Mouse (Mus musculus) CH12.LX (cell line): ENCODE results near the gene Rapgef4. TPM values are rescaled to one million over a fixed set of nuclear protein-coding genes. Genes with fewer than 3 reads are reported as not detected.

ENCODE experiments used
- DNase-seq: peaks from one replicate; pipeline ENCODE4 v3.0.0-alpha.2; 2013; ENCODE audit errors: extremely low read depth
- H3K27ac ChIP-seq: 2 replicates; pipeline ENCODE4 v1.5.1; 2012; ENCODE audit warnings: low read depth, mild to moderate bottlenecking, control low read depth, moderate library complexity; ENCODE audit not compliant: insufficient read depth
- H3K27me3 ChIP-seq: replicated peaks from 2 replicates; pipeline ENCODE3; 2012; ENCODE audit warnings: inconsistent platforms
- H3K36me3 ChIP-seq, 2 experiments: replicated peaks in 1 of 2; 2 replicates each; pipeline versions ENCODE3 to v1.6.1; 2012; ENCODE audit warnings: inconsistent platforms in 1 of 2, low read length in 1 of 2, mild to moderate bottlenecking in 1 of 2, mixed read lengths in 1 of 2, moderate library complexity in 1 of 2; ENCODE audit not compliant: control insufficient read depth in 1 of 2, insufficient read depth in 1 of 2
- H3K4me1 ChIP-seq, 2 experiments: 2 replicates each; pipeline ENCODE4 v1.6.1; 2012; ENCODE audit warnings: inconsistent platforms in 1 of 2, moderate library complexity in 1 of 2; ENCODE audit not compliant: insufficient read depth in 2 of 2, control insufficient read depth in 1 of 2
- H3K4me2 ChIP-seq: 2 replicates; pipeline ENCODE4 v1.6.1; 2012; ENCODE audit warnings: low read depth, mild to moderate bottlenecking, control low read depth; ENCODE audit not compliant: poor library complexity, insufficient read depth, severe bottlenecking
- H3K4me3 ChIP-seq, 3 experiments: fragments of 150-350 bp in 1 of 3; sonication (generic) in 1 of 3; replicated peaks in 1 of 3; 2 replicates each; pipeline versions ENCODE3 to v1.5.1; 2011 to 2012; ENCODE audit warnings: low read depth in 2 of 3, low read length in 2 of 3, mild to moderate bottlenecking in 2 of 3, moderate library complexity in 2 of 3, control low read depth in 1 of 3, improper control_type of control experiment in 1 of 3, inconsistent platforms in 1 of 3, mixed read lengths in 1 of 3; ENCODE audit not compliant: poor library complexity in 1 of 3
- H3K79me2 ChIP-seq: replicated peaks from 2 replicates; pipeline ENCODE4 v1.6.1; 2012; ENCODE audit warnings: mild to moderate bottlenecking, moderate library complexity; ENCODE audit not compliant: control insufficient read depth, poor library complexity, insufficient read depth, severe bottlenecking; ENCODE audit errors: extremely low read depth
- H3K9ac ChIP-seq: 2 replicates; pipeline ENCODE4 v1.6.1; 2012; ENCODE audit warnings: low read depth, mild to moderate bottlenecking, control low read depth, moderate library complexity; ENCODE audit not compliant: insufficient read depth
- H3K9me3 ChIP-seq: replicated peaks from 2 replicates; pipeline ENCODE3; 2012; ENCODE audit warnings: low read length, inconsistent platforms, mixed read lengths
- BHLHE40 ChIP-seq: IDR thresholded peaks from 2 replicates; pipeline ENCODE4 v1.6.1; 2011; ENCODE audit warnings: mild to moderate bottlenecking, low read depth, low read length, improper control_type of control experiment
- CHD1 ChIP-seq: IDR thresholded peaks from 2 replicates; pipeline ENCODE4 v1.6.1; 2012; ENCODE audit warnings: low read depth, low read length, improper control_type of control experiment, inconsistent platforms
- CHD2 ChIP-seq: IDR thresholded peaks from 2 replicates; pipeline ENCODE4 v1.6.1; 2011; ENCODE audit warnings: low read length, improper control_type of control experiment
- CTCF ChIP-seq, 2 experiments: IDR thresholded peaks in 1 of 2; conservative IDR thresholded peaks in 1 of 2; 2 replicates each; pipeline ENCODE4 v1.5.1; 2011 to 2012; ENCODE audit warnings: low read depth in 2 of 2, low read length in 2 of 2, improper control_type of control experiment in 1 of 2, inconsistent platforms in 1 of 2, mild to moderate bottlenecking in 1 of 2, moderate library complexity in 1 of 2
- E2F4 ChIP-seq: IDR thresholded peaks from 2 replicates; pipeline ENCODE4 v1.6.1; 2011; ENCODE audit warnings: low read depth, low read length, improper control_type of control experiment; ENCODE audit not compliant: insufficient replicate concordance
- EP300 ChIP-seq: IDR thresholded peaks from 2 replicates; pipeline ENCODE4 v1.6.1; 2011; ENCODE audit warnings: low read length, improper control_type of control experiment
- GABPA ChIP-seq: IDR thresholded peaks from 2 replicates; pipeline ENCODE4 v1.6.1; 2012; ENCODE audit warnings: low read depth, low read length, improper control_type of control experiment, inconsistent platforms; ENCODE audit not compliant: insufficient replicate concordance
- HCFC1 ChIP-seq: IDR thresholded peaks from 2 replicates; pipeline ENCODE4 v1.6.1; 2012; ENCODE audit warnings: low read depth, mild to moderate bottlenecking, inconsistent platforms, low read length, improper control_type of control experiment
- IRF4 ChIP-seq: IDR thresholded peaks from 2 replicates; pipeline ENCODE4 v1.6.1; 2014; ENCODE audit warnings: low read depth, mild to moderate bottlenecking, inconsistent platforms, low read length, improper control_type of control experiment
- JUN ChIP-seq: IDR thresholded peaks from 2 replicates; pipeline ENCODE4 v1.6.1; 2011; ENCODE audit warnings: low read depth, mild to moderate bottlenecking, low read length, improper control_type of control experiment, moderate library complexity; ENCODE audit not compliant: insufficient read depth
- MAX ChIP-seq: IDR thresholded peaks from 2 replicates; pipeline ENCODE4 v1.6.1; 2011; ENCODE audit warnings: low read length, improper control_type of control experiment
- MAZ ChIP-seq: IDR thresholded peaks from 2 replicates; pipeline ENCODE4 v1.6.1; 2012; ENCODE audit warnings: low read depth, mild to moderate bottlenecking, inconsistent platforms, low read length, improper control_type of control experiment, moderate library complexity
- MEF2A ChIP-seq: IDR thresholded peaks from 2 replicates; pipeline ENCODE4 v1.6.1; 2014; ENCODE audit warnings: low read depth, mild to moderate bottlenecking, inconsistent platforms, low read length, improper control_type of control experiment, borderline replicate concordance
- MXI1 ChIP-seq: IDR thresholded peaks from 2 replicates; pipeline ENCODE4 v1.6.1; 2011; ENCODE audit warnings: mild to moderate bottlenecking, low read depth, low read length, improper control_type of control experiment
- NELFE ChIP-seq: IDR thresholded peaks from 2 replicates; pipeline ENCODE4 v1.6.1; 2011; ENCODE audit warnings: low read depth, low read length, improper control_type of control experiment
- NRF1 ChIP-seq: IDR thresholded peaks from 2 replicates; pipeline ENCODE4 v1.6.1; 2014; ENCODE audit warnings: low read depth, mild to moderate bottlenecking, inconsistent platforms, low read length, improper control_type of control experiment, moderate library complexity
- POLR2AphosphoS2 ChIP-seq: IDR thresholded peaks from 2 replicates; pipeline ENCODE4 v1.6.1; 2011; ENCODE audit warnings: low read depth, low read length, improper control_type of control experiment
- RAD21 ChIP-seq: IDR thresholded peaks from 2 replicates; pipeline ENCODE4 v1.6.1; 2011; ENCODE audit warnings: low read depth, mild to moderate bottlenecking, low read length, improper control_type of control experiment, moderate library complexity
- SIN3A ChIP-seq: IDR thresholded peaks from 2 replicates; pipeline ENCODE4 v1.6.1; 2012; ENCODE audit warnings: low read length, improper control_type of control experiment, inconsistent platforms
- TBP ChIP-seq: conservative IDR thresholded peaks from 2 replicates; pipeline ENCODE4 v1.6.1; 2011; ENCODE audit warnings: low read depth, low read length, improper control_type of control experiment
- TCF12 ChIP-seq: IDR thresholded peaks from 2 replicates; pipeline ENCODE4 v1.6.1; 2014; ENCODE audit warnings: low read depth, mild to moderate bottlenecking, inconsistent platforms, low read length, improper control_type of control experiment
- USF1 ChIP-seq: IDR thresholded peaks from 2 replicates; pipeline ENCODE4 v1.6.1; 2014; ENCODE audit warnings: low read depth, mild to moderate bottlenecking, inconsistent platforms, low read length, improper control_type of control experiment
- USF2 ChIP-seq: conservative IDR thresholded peaks from 2 replicates; pipeline ENCODE4 v1.6.1; 2011; ENCODE audit warnings: low read depth, low read length, improper control_type of control experiment
- ZC3H11A ChIP-seq: IDR thresholded peaks from 2 replicates; pipeline ENCODE4 v1.6.1; 2012; ENCODE audit warnings: low read depth, mild to moderate bottlenecking, inconsistent platforms, low read length, improper control_type of control experiment
- ZKSCAN1 ChIP-seq: IDR thresholded peaks from 2 replicates; pipeline ENCODE4 v1.6.1; 2012; ENCODE audit warnings: low read depth, inconsistent platforms, low read length, improper control_type of control experiment, borderline replicate concordance
- ZMIZ1 ChIP-seq: IDR thresholded peaks from 2 replicates; pipeline ENCODE4 v1.6.1; 2012; ENCODE audit warnings: low read depth, mild to moderate bottlenecking, inconsistent platforms, low read length, improper control_type of control experiment
- dilution Hi-C: fragments of 300-500 bp; cut with MboI; formaldehyde crosslinking; loops from 2 replicates; pipeline ENCODE4 v1.14.3; 2020; ENCODE audit warnings: low sequenced_read_pairs; ENCODE audit not compliant: extremely low pct_unique_long_range_greater_than_20kb, extremely low pct_ligation_motif_present
- in situ Hi-C: fragments of 300-500 bp; cut with MboI; formaldehyde crosslinking; loops from 3 replicates; pipeline ENCODE4 v1.14.3; 2019; ENCODE audit warnings: low sequenced_read_pairs, low pct_ligation_motif_present, low pct_unique_long_range_greater_than_20kb, mixed read lengths
- polyA plus RNA-seq: library from polyadenylated mRNA; unstranded; fragments of >175 nt; gene quantifications from 2 replicates; pipeline ENCODE4 v1.2.1, GENCODE M21; 2012; ENCODE audit warnings: low read depth; ENCODE audit not compliant: insufficient read length
- total RNA-seq, 2 experiments: library from RNA; depleted of rRNA; stranded (reverse); fragments of 300-350 nt in 1 of 2; fragments of >200 nt in 1 of 2; gene quantifications; 2 replicates each; pipeline ENCODE4 v1.2.3; 2012 to 2014

The Rapgef4 gene
- total and polyA plus RNA-seq, 3 experiments = 0.12 to 0.13 TPM; not detected in 1

GRCm38 (mm10) chr2:72009446-72010218 lies 28.6 kb downstream of the Rapgef4 start:
- in situ Hi-C loops = no loop called here
- Histone ChIP-seq H3K27ac (no peak overlapping the region), H3K9ac (no peak overlapping the region), H3K79me2 (no peaks in the 10 kb centered on the region), H3K9me3 (peaks cover 6% of the 10 kb centered on the region), H3K36me3 (no peaks in the 10 kb centered on the region), H3K4me2 (no peak overlapping the region), H3K4me1 (peaks cover 0 to 13% of the 10 kb centered on the region in 2 experiments; a peak in 2 of 4 replicates), H3K27me3 (no peaks in the 10 kb centered on the region), H3K4me3 (no peak overlapping the region)
- TF ChIP-seq TBP (no peak), CTCF (conservative IDR thresholded peaks at IDR 0.05 in 1 of 2, IDR thresholded peaks at IDR 0.05 in 1 of 2; ENCODE audit: low read depth in 2 of 2, low read length in 2 of 2) (no peak), BHLHE40 (no peak), ZMIZ1 (no peak), USF1 (no peak), CHD1 (no peak), IRF4 (no peak), HCFC1 (no peak), USF2 (no peak), TCF12 (no peak), NRF1 (no peak), POLR2AphosphoS2 (no peak), RAD21 (no peak), MXI1 (no peak), ZC3H11A (no peak), JUN (no peak), E2F4 (no peak), NELFE (no peak), MAX (no peak), EP300 (no peak)
- dilution Hi-C loops = no loop called here
- DNase-seq = no peak

DNA sequence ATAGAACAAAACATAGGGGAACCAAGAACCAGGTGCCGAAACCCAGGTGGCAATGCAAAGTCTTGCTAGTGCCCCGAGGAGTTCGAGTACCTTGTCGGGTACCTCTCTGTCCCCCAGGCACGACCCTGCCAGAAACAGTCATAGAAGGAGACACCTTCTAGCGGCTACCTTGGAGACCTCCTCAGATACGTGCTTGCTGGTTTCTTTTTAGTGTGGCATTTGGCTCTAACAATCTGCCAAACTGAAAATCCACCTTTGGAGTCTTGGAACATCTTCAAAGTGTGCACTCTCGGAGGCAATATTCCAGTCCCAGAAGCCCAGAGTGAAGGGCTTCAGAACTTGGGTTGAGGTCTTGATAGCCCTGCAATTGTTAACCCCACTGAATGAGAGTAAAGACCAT lies 34.3 kb downstream of the Rapgef4 start:
- H3K9ac ChIP-seq = no peak overlapping the region
- H3K27ac ChIP-seq = no peak overlapping the region
- H3K36me3 ChIP-seq = no peaks in the 10 kb centered on the region
- H3K4me2 ChIP-seq = 0 out of 2 replicates have a peak overlapping the region, but pooled peaks have one; percentile 16
- in situ Hi-C loops = no loop called here
- dilution Hi-C loops = no loop called here
- no peaks in the 10 kb centered on the region for H3K79me2 ChIP-seq
- DNase-seq = no peak
- TF ChIP-seq MAX (no peak), CTCF (conservative IDR thresholded peaks at IDR 0.05 in 1 of 2, IDR thresholded peaks at IDR 0.05 in 1 of 2; ENCODE audit: low read depth in 2 of 2, low read length in 2 of 2) (no peak), SIN3A (no peak), HCFC1 (no peak), MEF2A (no peak), TCF12 (no peak), USF1 (no peak), MAZ (no peak), ZKSCAN1 (no peak), EP300 (no peak), POLR2AphosphoS2 (no peak), RAD21 (no peak), CHD2 (no peak), BHLHE40 (no peak), GABPA (no peak)
- no peak overlapping the region for H3K4me3 ChIP-seq
- H3K4me1 ChIP-seq = peaks cover 0 to 16% of the 10 kb centered on the region in 2 experiments; a peak in 2 of 4 replicates
- H3K9me3 ChIP-seq = no peaks in the 10 kb centered on the region
- H3K27me3 ChIP-seq = no peaks in the 10 kb centered on the region
